ENCODE assay signal across 8 mouse cellular contexts in genomic region chr1:33719733-33720225, GRCm38 (mm10). TPM values are rescaled to one million over a fixed set of nuclear protein-coding genes. Genes with fewer than 3 reads are reported as not detected.
DNase-seq lines count a peak whose midpoint lies in the region; ATAC-seq and TF ChIP-seq lines count a peak whose summit lies in the region.

Gene Rab23 (plus strand): TSS chr1:33719887.

- WGBS in forebrain, embryonic 11.5 days = under 1% methylated on average over 54 of the region's 54 CpGs
- under 1% methylated on average over 54 of the region's 54 CpGs for WGBS in heart, embryonic 16.5 days
- under 1% methylated on average over 54 of the region's 54 CpGs for WGBS in liver, embryonic 13.5 days (ENCODE audit: insufficient replicate concordance)
- under 1% methylated on average over 54 of the region's 54 CpGs for WGBS in stomach, embryonic 15.5 days

- H3K4me1 ChIP-seq in E14TG2a.4 (replicated peaks; ENCODE audit: low read depth, low read length) = peaks cover 38% of the 10 kb centered on the region
- H3K4me1 ChIP-seq in forebrain, embryonic 11.5 days (replicated peaks; ENCODE audit: control insufficient read depth, insufficient read depth, low read length) = 0 out of 2 replicates have a peak, but pooled peaks cover 2% of the 10 kb centered on the region
- peaks cover 6% of the 10 kb centered on the region for H3K4me1 ChIP-seq in heart, embryonic 16.5 days (ENCODE audit: control insufficient read depth, insufficient read depth, low read length)
- peaks cover 16% of the 10 kb centered on the region for H3K4me1 ChIP-seq in liver, embryonic 13.5 days (replicated peaks)
- 0 out of 2 replicates have a peak, but pooled peaks cover 4% of the 10 kb centered on the region for H3K4me1 ChIP-seq in stomach, embryonic 15.5 days

- H3K9ac ChIP-seq in forebrain, embryonic 11.5 days (ENCODE audit: low read length) = peak within 1 kb of the TSS; percentile 91
- H3K9ac ChIP-seq in heart, embryonic 16.5 days (ENCODE audit: low read length) = peak within 1 kb of the TSS; percentile 92
- peak within 1 kb of the TSS; percentile 87 for H3K9ac ChIP-seq in liver, embryonic 13.5 days
- peak within 1 kb of the TSS; percentile 73 for H3K9ac ChIP-seq in stomach, embryonic 15.5 days

- no peaks in the 10 kb centered on the region for H3K9me3 ChIP-seq in E14TG2a.4 (ENCODE audit: low read length)
- H3K9me3 ChIP-seq in forebrain, embryonic 11.5 days (ENCODE audit: control insufficient read depth, low read length) = no peaks in the 10 kb centered on the region
- no peaks in the 10 kb centered on the region for H3K9me3 ChIP-seq in heart, embryonic 16.5 days (replicated peaks; ENCODE audit: control insufficient read depth, low read length)
- H3K9me3 ChIP-seq in liver, embryonic 13.5 days (replicated peaks) = no peaks in the 10 kb centered on the region
- no peaks in the 10 kb centered on the region for H3K9me3 ChIP-seq in stomach, embryonic 15.5 days

- peak within 1 kb of the TSS; percentile 68 for H3K4me2 ChIP-seq in forebrain, embryonic 11.5 days (ENCODE audit: low read depth, low read length, severe bottlenecking)
- H3K4me2 ChIP-seq in heart, embryonic 16.5 days (ENCODE audit: low read depth, low read length) = peak within 1 kb of the TSS; percentile 87
- peak within 1 kb of the TSS; percentile 79 for H3K4me2 ChIP-seq in liver, embryonic 13.5 days
- peak within 1 kb of the TSS; percentile 59 for H3K4me2 ChIP-seq in stomach, embryonic 15.5 days

- no peaks in the 10 kb centered on the region for H3K27me3 ChIP-seq in E14TG2a.4 (ENCODE audit: insufficient read depth, low read length)
- no peaks in the 10 kb centered on the region for H3K27me3 ChIP-seq in forebrain, embryonic 11.5 days (ENCODE audit: control insufficient read depth, insufficient read depth, low read length)
- no peaks in the 10 kb centered on the region for H3K27me3 ChIP-seq in heart, embryonic 16.5 days (ENCODE audit: control insufficient read depth, insufficient read depth, low read length)
- peaks cover 4% of the 10 kb centered on the region for H3K27me3 ChIP-seq in liver, embryonic 13.5 days
- no peaks in the 10 kb centered on the region for H3K27me3 ChIP-seq in stomach, embryonic 15.5 days (replicated peaks)

- H3K4me3 ChIP-seq in E14TG2a.4 (replicated peaks; ENCODE audit: low read length) = peak within 1 kb of the TSS; percentile 91
- peak within 1 kb of the TSS; percentile 81 for H3K4me3 ChIP-seq in forebrain, embryonic 11.5 days (ENCODE audit: low read depth, low read length)
- H3K4me3 ChIP-seq in heart, embryonic 16.5 days (ENCODE audit: low read length) = peak within 1 kb of the TSS; percentile 89
- H3K4me3 ChIP-seq in liver, embryonic 13.5 days (replicated peaks) = peak within 1 kb of the TSS; percentile 80
- H3K4me3 ChIP-seq in stomach, embryonic 15.5 days (replicated peaks) = peak within 1 kb of the TSS; percentile 87

- peak; percentile 53 for DNase-seq in c-Kit-positive CD71-positive TER-119-negative erythroid progenitor cells, embryonic 14.5 days (ENCODE audit: low read depth)
- peak; percentile 90 for DNase-seq in forebrain, embryonic 11.5 days (ENCODE audit: low spot score)
- peak; percentile 78 to 90 for DNase-seq in kidney, postnatal 25 days
- peak; percentile 64 for DNase-seq in liver, embryonic 13.5 days
- DNase-seq in neural tube, embryonic 10.5 days (ENCODE audit: extremely low spot score, low spot score) = peak; percentile 86

- peak; percentile 97 for ATAC-seq in forebrain, embryonic 11.5 days (replicated peaks; ENCODE audit: low FRiP score)
- peak; percentile 90 for ATAC-seq in heart, embryonic 16.5 days (replicated peaks; ENCODE audit: extremely low read depth, insufficient read depth, low FRiP score)
- peak; percentile 94 for ATAC-seq in liver, embryonic 13.5 days (ENCODE audit: low read depth)
- peak; percentile 95 for ATAC-seq in stomach, embryonic 15.5 days (ENCODE audit: insufficient read depth, low FRiP score, low read depth)

- TF ChIP-seq CTCF in E14TG2a.4 (conservative IDR thresholded peaks at IDR 0.05; ENCODE audit: low read length) = no peak

- peaks cover 29% of the 10 kb centered on the region for H3K36me3 ChIP-seq in E14TG2a.4 (ENCODE audit: insufficient read depth, low read length)
- no peaks in the 10 kb centered on the region; the same call in 1 of the 2 replicates for H3K36me3 ChIP-seq in forebrain, embryonic 11.5 days (ENCODE audit: control insufficient read depth, insufficient read depth, low read length)
- peaks cover 17% of the 10 kb centered on the region for H3K36me3 ChIP-seq in heart, embryonic 16.5 days (ENCODE audit: control insufficient read depth, insufficient read depth)
- peaks cover 21% of the 10 kb centered on the region for H3K36me3 ChIP-seq in liver, embryonic 13.5 days
- peaks cover 24% of the 10 kb centered on the region for H3K36me3 ChIP-seq in stomach, embryonic 15.5 days

- peak within 1 kb of the TSS; percentile 80 for H3K27ac ChIP-seq in forebrain, embryonic 11.5 days (ENCODE audit: low read depth, low read length)
- H3K27ac ChIP-seq in heart, embryonic 16.5 days (ENCODE audit: low read length) = peak within 1 kb of the TSS; percentile 80
- H3K27ac ChIP-seq in liver, embryonic 13.5 days = peak within 1 kb of the TSS; percentile 84
- peak within 1 kb of the TSS; percentile 92 for H3K27ac ChIP-seq in stomach, embryonic 15.5 days

RNA-seq across cellular contexts. Expression of gene Rab23, which starts in this region (rescaled TPM):
- 27.4 and 30.2 TPM in 2 replicates for polyA plus RNA-seq in forebrain, embryonic 11.5 days (2014; fragmentation: Nextera tagmentation; extraction: Ambion mirVana)
- polyA plus RNA-seq in heart, embryonic 16.5 days (2015; fragmentation: Nextera tagmentation; extraction: Ambion mirVana) = 10.9 and 13.2 TPM in 2 replicates
- polyA plus RNA-seq in liver, embryonic 13.5 days (2015; fragmentation: Nextera tagmentation; extraction: Ambion mirVana) = 4.8 and 5.6 TPM in 2 replicates
- polyA plus RNA-seq in stomach, embryonic 15.5 days (2015; fragmentation: Nextera tagmentation; extraction: Ambion mirVana) = 24.1 and 26.8 TPM in 2 replicates

Comparison
In these comparisons a context has a peak if more than half of its experiments do, and no peak if none do; other contexts are left out.
1. Peak in every context shown above with its lines: DNase-seq, ATAC-seq, H3K4me3 ChIP-seq and H3K27ac ChIP-seq.